Mouse (Mus musculus): ENCODE measurements at regions not wholly inside any gene's neighbourhood (a gene's known extent, or its start where the extent isn't known, plus 50 kb on each side); places are given as distances from the start of the nearest gene placed in this dataset.

DNA sequence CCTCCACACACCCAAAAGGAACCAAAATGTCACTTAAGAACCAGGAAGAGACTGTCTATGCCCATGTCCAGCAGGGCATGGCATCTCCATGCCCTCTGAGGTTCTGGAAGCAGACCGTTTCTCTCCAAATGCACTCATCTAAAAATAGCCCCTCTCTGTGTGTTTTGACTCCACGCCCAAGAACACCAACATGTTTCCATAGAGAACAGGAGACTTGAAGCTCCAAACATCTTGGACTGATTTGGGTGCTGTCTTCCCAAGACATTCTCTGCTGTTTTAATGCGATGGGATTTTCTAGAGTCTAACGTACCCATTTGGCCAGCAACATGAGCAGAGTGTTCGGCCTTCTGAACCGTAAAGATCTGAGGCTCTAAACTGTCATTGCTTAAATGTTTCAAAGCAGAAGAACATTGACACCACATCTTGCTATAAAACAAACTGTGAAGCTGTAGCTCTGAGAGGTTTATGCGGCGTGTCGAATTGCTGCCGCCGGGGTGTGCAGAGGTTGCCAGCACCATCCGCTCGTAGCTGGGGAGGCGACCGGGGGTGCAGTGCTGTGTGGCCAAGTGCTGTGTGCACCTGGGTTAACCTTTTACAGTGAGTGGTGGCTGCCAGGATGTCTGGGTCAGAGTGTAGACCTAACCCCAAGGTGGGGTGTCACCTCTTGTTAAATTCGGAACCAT is 78.8 kb upstream of the Actrt2 start:
- TF ChIP-seq CTCF (IDR thresholded peaks at IDR 0.05; ENCODE audit: control insufficient read depth, insufficient read depth, insufficient replicate concordance, low read depth, low read length) (no peak), POLR2A (IDR thresholded peaks at IDR 0.05; ENCODE audit: control insufficient read depth, low read depth, low read length) (no peak)

Measured in testis, adult 2 months (tissue).